Mouse (Mus musculus) granulocyte monocyte progenitor cell, adult 5-6 weeks (primary cell): ENCODE measurements around the gene Ptger1. TPM values are rescaled to one million over a fixed set of nuclear protein-coding genes. Genes with fewer than 3 reads are reported as not detected.
A peak's percentile ranks its signal among the peaks of the same experiment; 100 is the strongest.

Experiments
- ATAC-seq: replicated peaks from 2 replicates; pipeline ENCODE4 v1.8.0; 2016; ENCODE audit warnings: mild to moderate bottlenecking, moderate TSS enrichment, inconsistent platforms; ENCODE audit not compliant: poor library complexity, severe bottlenecking
- total RNA-seq, 2 experiments: library from RNA; stranded (forward) in 1 of 2; stranded (reverse) in 1 of 2; fragments of 200-712, 200-1000 nt in 1 of 2; fragments of >200 nt in 1 of 2; fragmentation: Nextera tagmentation in 1 of 2; gene quantifications; 2 replicates each; pipeline ENCODE4 v1.2.3; 2014 to 2017

Gene Ptger1
- total RNA-seq, 2 experiments from 2014 or later = 0.46 TPM; not detected in 1

- no peak for ATAC-seq
Observed at GRCm38 (mm10) chr8:83654725-83655124, 11.8 kb upstream of the Ptger1 start.

DNA sequence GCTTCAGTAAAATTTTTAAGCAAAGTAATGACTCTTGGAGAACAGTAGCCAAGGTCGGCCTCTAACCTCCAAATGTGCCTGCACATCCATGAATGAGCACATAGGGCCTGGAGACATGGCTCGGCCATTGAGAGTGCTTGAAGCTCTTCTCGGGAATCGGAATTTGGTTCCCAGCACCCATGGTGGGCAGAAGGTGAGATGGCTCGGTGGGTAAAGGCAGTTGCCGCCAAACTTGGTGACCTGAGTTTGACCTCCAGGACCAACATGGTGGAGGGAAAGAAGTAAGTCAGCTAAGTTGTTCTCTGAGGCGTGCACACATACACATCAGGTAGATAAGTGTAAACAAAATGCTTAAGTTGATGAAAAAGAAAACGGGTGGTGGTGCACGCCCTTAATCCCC lies 10.4 kb upstream of the Ptger1 start:
- ATAC-seq = no peak

- 0 out of 2 replicates have a peak, but pooled peaks have one; percentile 8 for ATAC-seq
Observed at GRCm38 (mm10) chr8:83656484-83657246, 9.8 kb upstream of the Ptger1 start.

DNA sequence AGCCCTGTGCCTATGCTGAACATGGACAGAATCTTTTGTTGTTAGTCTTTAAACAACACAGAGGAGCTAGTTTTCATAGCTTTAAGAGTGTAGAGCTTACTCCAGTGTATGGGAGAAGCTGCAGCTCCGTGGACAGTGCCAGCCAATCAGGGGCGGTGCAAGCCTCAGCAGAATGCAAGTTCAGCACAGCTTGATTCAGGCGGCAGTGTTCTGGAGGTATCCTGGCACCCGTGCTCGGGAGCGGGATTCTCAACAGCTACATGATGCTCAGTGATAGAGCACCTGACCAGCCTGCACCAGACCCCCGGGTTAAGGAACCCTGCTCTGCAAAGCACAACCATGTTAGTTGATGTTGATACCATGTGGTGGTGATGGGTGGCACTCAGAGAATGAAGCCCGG lies 5.9 kb upstream of the Ptger1 start:
- ATAC-seq = no peak

GRCm38 (mm10) chr8:83660995-83661680 lies 5.3 kb upstream of the Ptger1 start:
- no peak for ATAC-seq

DNA sequence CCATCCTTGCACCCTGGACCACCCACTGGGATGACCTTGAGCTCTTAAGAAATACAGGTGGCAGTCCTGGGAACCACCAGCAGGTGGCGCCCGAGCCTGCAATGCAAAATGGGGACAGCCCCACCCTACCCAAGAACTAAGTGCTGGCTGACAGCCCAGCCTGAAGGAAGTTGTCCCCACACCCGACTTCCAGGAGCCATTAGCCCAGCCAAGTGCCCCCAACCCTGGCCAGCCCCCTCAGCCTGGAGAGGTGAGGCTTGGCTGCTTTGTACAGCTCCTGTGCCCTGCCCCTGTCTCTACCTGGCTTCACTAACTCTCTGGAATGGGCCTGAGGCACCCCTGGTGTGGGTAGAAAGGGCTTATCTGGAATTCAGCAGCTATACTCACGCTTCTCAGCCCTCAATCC lies 4.1 kb upstream of the Ptger1 start:
- ATAC-seq = peak; percentile 76

DNA sequence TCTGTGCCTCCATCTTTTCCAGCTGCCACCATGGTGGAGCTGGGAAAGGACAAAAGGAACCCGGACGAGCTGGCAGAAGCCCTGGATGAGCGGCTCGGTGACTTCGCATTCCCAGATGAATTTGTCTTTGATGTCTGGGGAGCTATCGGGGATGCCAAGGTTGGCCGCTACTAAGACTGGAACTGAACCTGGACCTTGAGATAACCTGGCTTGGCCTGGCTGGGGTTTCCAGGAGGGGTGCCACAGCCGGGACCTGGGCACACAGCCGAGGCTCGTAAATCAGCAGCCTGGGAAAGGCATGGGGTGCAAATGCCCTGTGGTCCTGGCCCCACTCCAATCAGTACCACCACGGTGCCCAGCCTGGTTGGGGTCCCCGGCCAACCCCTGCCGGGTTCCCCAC lies 2.4 kb upstream of the Ptger1 start:
- no peak for ATAC-seq

DNA sequence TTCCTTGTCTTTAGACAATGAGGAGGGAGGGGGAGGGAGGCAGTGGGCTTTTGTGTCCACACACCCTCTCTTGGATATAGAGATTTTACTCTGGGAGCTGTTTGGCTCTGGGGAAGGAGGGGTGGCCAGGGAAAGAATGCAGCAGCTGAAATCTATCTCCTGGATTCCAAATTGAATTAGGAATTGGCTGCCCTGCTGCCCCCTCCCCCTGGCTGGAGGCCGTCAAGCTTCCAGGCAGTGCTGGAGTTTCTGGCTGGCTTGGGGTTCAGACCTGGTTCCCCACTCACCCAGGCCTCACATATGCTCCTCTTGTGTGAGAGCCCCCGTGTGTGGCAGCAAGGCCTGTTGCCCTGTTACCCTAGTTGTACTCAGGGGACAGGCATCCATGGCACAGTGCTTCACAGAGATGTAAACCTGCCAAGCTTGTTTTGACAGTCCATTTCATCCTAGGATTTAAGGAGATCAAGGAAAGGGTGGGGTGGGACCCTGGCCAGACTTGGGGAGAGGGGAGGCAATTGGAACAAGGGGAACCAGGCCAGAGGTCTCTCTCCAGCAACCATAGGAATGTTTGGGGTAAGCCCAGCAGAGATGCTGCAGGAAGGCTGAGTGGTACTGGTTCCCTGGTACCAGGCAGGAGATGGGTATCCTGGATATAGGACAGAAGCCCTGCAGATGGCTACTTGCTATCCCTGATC lies 1.4 kb upstream of the Ptger1 start:
- no peak for ATAC-seq

DNA sequence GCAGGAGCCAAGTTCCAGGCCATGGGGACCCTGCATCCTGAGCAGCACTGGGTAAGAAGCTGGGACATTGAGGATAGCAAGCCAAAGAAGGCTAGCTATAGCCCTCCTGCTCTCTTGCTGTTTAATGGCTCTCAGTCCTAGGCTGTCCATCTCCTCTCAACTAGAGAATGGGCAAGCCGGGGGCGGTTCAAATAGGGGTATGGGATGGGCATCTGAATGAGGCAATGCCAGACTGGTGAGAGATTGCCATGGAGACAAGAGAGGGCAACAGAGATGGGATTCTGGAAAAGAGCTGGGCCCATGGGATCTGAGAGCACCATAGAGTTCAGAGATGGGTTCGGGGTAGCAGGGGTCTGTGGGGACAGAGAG lies 372 bp downstream of the Ptger1 start:
- ATAC-seq = no peak

GRCm38 (mm10) chr8:83667526-83667925 lies 1.0 kb downstream of the Ptger1 start:
- ATAC-seq = no peak

- peak; percentile 62 for ATAC-seq
Observed at GRCm38 (mm10) chr8:83668010-83668916, 1.8 kb downstream of the Ptger1 start.

DNA sequence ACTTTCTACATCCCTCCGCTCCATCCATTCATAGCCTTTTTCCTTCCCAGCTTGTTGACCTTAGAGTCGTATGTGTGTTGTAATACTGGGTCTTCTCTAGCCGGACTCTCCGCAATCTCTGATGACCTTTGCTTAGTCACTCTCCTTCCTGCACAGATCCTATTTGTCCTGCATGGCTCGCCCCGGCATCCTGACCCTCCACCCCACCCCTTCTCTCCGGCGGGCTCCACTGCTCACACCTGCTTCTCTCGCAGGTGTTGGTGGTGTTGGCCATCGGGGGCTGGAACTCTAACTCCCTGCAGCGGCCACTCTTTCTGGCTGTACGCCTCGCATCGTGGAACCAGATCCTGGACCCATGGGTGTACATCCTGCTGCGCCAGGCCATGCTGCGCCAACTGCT lies 2.5 kb downstream of the Ptger1 start:
- no peak for ATAC-seq

DNA sequence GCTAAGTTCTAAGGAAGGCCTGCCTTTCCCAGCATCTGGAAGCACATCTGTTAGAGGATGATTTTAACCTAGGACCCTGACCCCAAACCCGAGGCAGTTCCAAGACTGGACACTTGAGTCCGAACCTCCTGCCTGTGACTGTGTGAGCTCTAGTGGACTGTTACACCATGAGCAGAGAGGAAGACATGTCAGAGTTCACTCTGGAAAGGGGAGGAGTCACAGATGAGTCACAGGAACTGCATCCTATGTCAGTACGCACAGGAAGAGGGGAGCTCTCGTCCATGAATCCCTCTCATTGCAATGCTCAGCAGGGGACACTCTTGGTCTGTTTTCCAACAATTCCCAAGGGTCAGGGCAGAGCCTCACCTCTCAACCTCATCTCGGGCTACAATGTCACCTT lies 6.5 kb downstream of the Ptger1 start:
- ATAC-seq = no peak

GRCm38 (mm10) chr8:83674497-83674896 lies 8.0 kb downstream of the Ptger1 start:
- no peak for ATAC-seq

- no peak for ATAC-seq
Observed at GRCm38 (mm10) chr8:83679866-83680265, 13.4 kb downstream of the Ptger1 start.

- no peak for ATAC-seq
Observed at GRCm38 (mm10) chr8:83680603-83681002, 14.1 kb downstream of the Ptger1 start.

DNA sequence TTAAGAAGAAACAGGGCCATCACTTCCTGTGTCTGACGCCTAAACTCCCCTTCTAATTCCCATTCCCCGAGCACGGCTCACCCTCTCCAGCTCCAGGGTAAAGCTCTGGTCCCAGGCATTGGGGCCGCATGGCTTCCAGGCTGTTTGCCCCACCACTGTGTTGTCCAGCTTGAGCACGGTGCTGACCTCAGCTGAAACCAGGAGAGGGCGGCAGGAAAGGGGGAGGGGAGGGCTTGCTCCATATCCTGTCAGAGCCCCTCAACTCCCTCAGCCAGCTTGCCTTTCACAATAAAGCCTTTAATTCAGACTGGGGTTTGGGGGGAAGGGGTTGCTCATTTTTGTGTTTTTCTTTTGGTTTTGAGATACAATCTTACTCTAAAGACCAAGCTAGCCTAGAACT lies 14.6 kb downstream of the Ptger1 start:
- peak; percentile 81 for ATAC-seq

DNA sequence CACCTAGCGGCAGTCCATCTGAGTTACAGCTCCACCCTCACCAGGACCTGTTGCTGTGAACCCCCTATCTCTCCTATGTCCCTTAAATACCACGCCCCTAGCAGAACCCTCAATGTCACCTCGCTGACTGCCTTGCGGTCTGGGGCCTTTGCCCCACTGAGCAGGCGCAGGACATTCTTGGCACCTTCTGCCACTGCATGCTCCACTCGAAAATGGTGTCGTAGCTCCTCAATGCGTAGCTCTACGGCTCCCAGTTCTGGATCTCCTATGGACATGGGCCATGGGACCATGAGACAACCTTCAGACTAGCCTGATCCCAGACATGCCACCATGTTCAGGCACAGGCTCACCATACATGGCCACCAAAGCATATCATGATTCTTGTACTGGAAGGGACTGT lies 18.0 kb downstream of the Ptger1 start:
- no peak for ATAC-seq

DNA sequence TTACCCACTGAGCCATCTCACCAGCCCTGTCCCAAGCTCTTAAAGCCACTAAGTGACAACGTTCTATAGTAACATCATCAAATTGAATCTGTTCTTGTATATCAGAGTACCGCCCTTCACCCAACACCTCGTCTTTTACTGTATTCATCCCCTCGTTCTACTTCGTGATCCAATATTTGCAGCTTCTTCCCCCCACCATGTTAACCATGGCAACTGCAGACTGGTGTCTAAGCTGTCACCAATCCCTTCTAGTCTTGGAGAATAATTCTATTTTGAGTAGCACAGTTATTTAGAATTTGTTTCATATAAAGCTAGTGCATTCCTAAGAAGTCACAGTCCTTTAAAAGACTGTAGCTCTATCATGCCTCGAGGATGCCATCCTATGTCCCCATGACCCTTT lies 22.8 kb downstream of the Ptger1 start:
- no peak for ATAC-seq

GRCm38 (mm10) chr8:83693609-83694236 lies 27.2 kb downstream of the Ptger1 start:
- peak; percentile 45 for ATAC-seq
